Mouse (Mus musculus) cerebellum, adult 2 months (tissue): Measurements from ENCODE around the gene Plcd4.

Experiments used
- CTCF ChIP-seq: fragments of 200-500 bp; IDR thresholded peaks from 2 replicates; pipeline ENCODE4 v1.5.1; 2011; ENCODE audit warnings: low read depth, mild to moderate bottlenecking, control low read depth, low read length, moderate library complexity, borderline replicate concordance; ENCODE audit not compliant: insufficient read depth
- POLR2A ChIP-seq: fragments of 200-500 bp; IDR thresholded peaks from 2 replicates; pipeline ENCODE4 v1.6.1; 2011; ENCODE audit warnings: low read length, control low read depth, borderline replicate concordance; ENCODE audit not compliant: insufficient read depth

GRCm38 (mm10) chr1:74528589-74528988 lies 14.1 kb upstream of the Plcd4 start:
- TF ChIP-seq POLR2A: no peak
- TF ChIP-seq CTCF: no peak
